Mouse (Mus musculus): ENCODE data around the gene Manf. TPM values are rescaled to one million over a fixed set of nuclear protein-coding genes. Genes with fewer than 3 reads are reported as not detected.

The Manf gene
- total and polyA plus RNA-seq, 2 experiments from 2014 or later: 49.5 to 135 TPM

DNA sequence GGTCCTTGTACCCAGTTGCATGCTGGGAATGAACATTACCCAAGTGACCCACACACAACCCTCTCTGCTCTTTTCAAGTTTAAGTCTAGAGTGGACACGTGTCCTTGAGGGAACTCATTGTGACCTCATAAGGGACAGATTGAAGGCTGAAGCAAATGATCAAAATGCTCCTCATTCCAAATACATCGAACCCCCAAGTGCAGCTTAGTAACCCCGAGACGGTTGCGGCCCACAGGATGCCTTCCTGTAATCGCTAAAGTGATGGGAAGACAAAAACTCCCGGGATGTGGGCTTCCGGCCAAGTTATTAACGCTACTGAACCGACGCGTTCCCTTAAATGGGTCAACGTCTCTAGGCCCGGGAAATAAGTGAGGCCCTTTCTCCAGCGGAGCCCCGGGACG is 438 bp downstream of the Manf start:
- H3K4me2 ChIP-seq (ENCODE audit: low read depth): peak overlapping the region; percentile 68
- ATAC-seq: no peak
- peak overlapping the region; percentile 87 for H3K4me3 ChIP-seq (ENCODE audit: low read depth, low read length)
- H3K9ac ChIP-seq: peak overlapping the region; percentile 87
- H3K4me1 ChIP-seq (ENCODE audit: insufficient read depth): peaks cover 7% of the 10 kb centered on the region; the same call in 1 of the 2 replicates
- no peak for TF ChIP-seq CTCF (IDR thresholded peaks at IDR 0.05; ENCODE audit: low read depth)
- DNase-seq: no peak
- no peaks in the 10 kb centered on the region for H3K9me3 ChIP-seq (ENCODE audit: low read length)
- H3K36me3 ChIP-seq (ENCODE audit: insufficient read depth): peaks cover 37% of the 10 kb centered on the region
- peak overlapping the region; percentile 81 for H3K27ac ChIP-seq (ENCODE audit: low read depth, low read length)
- no peaks in the 10 kb centered on the region for H3K27me3 ChIP-seq (ENCODE audit: insufficient read depth, low read length)
- under 1% methylated on average over 17 of the region's 17 CpGs for WGBS

DNA sequence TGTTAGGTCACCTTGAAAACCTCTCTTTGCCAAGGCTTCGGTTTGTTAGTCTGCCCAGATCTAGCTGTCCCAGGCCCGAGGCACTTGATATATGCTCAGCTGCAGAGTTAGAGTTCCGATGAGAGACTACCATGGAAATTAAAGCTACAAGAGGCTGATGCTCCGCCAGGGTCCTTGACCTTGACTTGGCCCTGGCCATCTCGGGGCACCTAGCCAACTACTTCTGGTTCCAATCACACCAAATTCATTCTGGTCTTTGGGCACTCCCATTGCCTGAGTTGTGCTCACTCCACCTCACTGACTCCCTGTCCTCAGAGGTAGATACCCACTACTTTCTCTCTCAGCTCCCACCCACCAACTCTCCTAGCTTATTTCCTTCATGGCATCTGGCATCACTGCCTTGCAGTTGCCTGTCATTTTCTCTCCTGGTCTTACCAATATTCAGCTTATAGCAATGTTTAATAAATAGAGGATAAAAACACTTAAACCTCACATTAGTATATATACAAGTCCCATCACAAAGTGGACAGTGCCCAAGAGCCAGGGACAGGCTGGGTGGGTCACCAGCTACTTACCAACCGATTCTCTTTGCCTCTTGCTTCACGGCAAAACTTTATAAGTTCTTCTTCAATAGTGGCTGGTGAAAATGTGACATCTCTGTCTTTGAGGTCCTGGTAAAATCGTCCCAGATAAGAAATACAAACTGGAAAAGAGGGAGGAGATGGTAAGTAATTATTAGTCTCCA is 1.1 kb downstream of the Manf start:
- Histone ChIP-seq H3K4me1 (ENCODE audit: insufficient read depth) (peaks cover 8% of the 10 kb centered on the region; the same call in 1 of the 2 replicates), H3K4me2 (ENCODE audit: low read depth) (peak overlapping the region; percentile 68), H3K9ac (peak overlapping the region; percentile 87), H3K4me3 (ENCODE audit: low read depth, low read length) (peak overlapping the region; percentile 87), H3K9me3 (ENCODE audit: low read length) (no peaks in the 10 kb centered on the region), H3K27ac (ENCODE audit: low read depth, low read length) (no peak overlapping the region), H3K36me3 (ENCODE audit: insufficient read depth) (peaks cover 32% of the 10 kb centered on the region), H3K27me3 (ENCODE audit: insufficient read depth, low read length) (no peaks in the 10 kb centered on the region)
- TF ChIP-seq CTCF (IDR thresholded peaks at IDR 0.05; ENCODE audit: low read depth): no peak
- DNase-seq (no peak), ATAC-seq (no peak)
- WGBS: 65% methylated on average over 8 of the region's 8 CpGs

DNA sequence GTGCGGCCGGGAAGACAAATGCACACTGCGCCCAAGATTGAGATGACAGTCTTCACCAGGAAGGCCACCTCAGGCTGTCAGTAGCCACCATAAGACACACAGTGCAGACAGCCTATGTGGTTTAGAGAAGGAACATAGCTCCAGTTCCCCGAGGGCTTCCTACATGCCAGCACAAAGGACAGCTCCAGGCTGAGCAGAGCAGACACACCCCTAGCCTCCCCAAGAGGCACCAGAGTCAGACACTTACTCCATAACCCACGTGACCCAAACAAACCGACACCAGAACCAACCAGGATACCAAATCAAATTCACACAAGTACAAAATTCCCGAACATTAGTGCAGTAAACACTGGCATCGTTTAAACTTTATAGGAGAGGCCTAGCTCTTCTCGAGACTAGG is 2.5 kb downstream of the Manf start:
- no peak overlapping the region for H3K4me3 ChIP-seq (ENCODE audit: low read depth, low read length)
- no peak overlapping the region for H3K9ac ChIP-seq
- H3K4me2 ChIP-seq (ENCODE audit: low read depth): no peak overlapping the region
- 87% methylated on average over 9 of the region's 9 CpGs for WGBS
- H3K27me3 ChIP-seq (ENCODE audit: insufficient read depth, low read length): no peaks in the 10 kb centered on the region
- H3K27ac ChIP-seq (ENCODE audit: low read depth, low read length): no peak overlapping the region
- peaks cover 24% of the 10 kb centered on the region for H3K36me3 ChIP-seq (ENCODE audit: insufficient read depth)
- no peak for TF ChIP-seq CTCF (IDR thresholded peaks at IDR 0.05; ENCODE audit: low read depth)
- ATAC-seq (no peak), DNase-seq (no peak)
- H3K4me1 ChIP-seq (ENCODE audit: insufficient read depth): peaks cover 20% of the 10 kb centered on the region
- no peaks in the 10 kb centered on the region for H3K9me3 ChIP-seq (ENCODE audit: low read length)

DNA sequence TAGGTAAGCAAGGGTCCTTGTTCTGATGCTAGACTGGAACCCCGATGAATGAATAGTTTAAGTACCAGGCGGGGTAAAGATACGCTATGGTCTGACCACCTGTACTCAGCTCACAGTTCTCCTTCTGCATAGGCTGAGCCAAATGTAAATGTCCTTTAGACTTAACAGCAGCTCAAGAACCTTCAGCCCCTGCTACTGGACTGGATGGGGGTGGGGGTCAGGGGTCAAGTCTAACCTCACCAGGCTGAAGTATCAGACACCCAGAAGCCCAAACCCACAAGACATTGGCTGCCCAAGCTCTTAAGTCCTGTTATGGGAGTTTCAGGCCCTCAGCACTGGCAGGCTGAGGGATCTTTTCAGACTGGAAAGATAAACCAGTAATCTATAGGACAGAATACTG is 3.4 kb downstream of the Manf start:
- H3K4me1 ChIP-seq (ENCODE audit: insufficient read depth): peaks cover 28% of the 10 kb centered on the region
- 94% methylated on average over 3 of the region's 3 CpGs for WGBS
- no peak for DNase-seq

DNA sequence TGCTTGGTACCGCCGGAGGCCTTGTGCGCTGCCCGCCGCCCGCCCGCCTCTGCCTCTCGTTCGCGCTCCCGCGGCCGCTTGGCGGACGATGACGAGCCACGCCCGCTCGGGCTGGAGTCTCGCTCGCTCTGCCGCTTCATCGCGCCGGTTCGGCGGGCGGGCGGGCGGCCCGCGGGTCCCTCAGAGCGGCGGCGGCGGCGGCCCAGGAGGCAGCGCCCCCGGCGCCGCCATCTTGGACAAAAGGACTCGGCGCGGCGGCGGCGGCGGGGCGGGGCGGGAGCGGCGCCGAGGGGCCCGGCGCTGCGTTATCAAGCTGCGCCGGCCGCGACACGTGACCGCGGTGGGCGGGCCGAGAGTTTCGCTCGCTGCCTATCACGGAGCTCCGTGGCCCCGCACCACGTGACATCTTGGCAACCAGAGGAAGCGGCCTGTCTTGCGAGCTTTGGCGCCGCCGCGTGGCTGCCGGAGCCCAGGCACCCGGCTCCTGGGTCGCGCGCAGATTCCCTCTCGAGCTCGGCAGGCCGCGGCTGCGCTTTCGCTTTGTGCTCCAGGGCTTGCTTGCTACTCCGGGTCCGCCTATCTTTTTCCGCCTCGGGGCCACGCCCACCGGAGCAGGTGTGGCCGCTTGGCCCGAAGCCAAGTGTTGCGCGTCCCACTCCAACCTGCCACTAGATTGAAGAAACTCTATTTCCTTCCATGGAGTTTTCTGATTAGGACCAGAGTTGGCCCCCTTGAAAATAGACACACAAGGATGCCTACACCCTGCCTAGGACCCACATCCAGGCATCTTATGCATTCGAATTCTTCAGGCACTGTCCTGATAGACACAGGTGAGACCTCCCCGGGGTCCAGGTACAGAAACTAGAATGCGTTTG is 4.7 kb downstream of the Manf start, which contains the start of gene Rbm15b:
Gene Rbm15b, minus strand, starts transcription at position 601 of the 875 bp plus-strand sequence.
- no peaks in the 10 kb centered on the region for H3K9me3 ChIP-seq (ENCODE audit: low read length)
- peaks cover 34% of the 10 kb centered on the region for H3K4me1 ChIP-seq (ENCODE audit: insufficient read depth)
- H3K9ac ChIP-seq: peak within 1 kb of the TSS; percentile 92
- peaks cover 43% of the 10 kb centered on the region for H3K36me3 ChIP-seq (ENCODE audit: insufficient read depth)
- WGBS: 4% methylated on average over 84 of the region's 101 CpGs
- no peaks in the 10 kb centered on the region for H3K27me3 ChIP-seq (ENCODE audit: insufficient read depth, low read length)
- H3K4me2 ChIP-seq (ENCODE audit: low read depth): peak within 1 kb of the TSS; percentile 93
- DNase-seq: peak; percentile 100
- ATAC-seq: peak; percentile 78
- peak; percentile 89 for TF ChIP-seq CTCF (IDR thresholded peaks at IDR 0.05; ENCODE audit: low read depth)
- H3K27ac ChIP-seq (ENCODE audit: low read depth, low read length): peak within 1 kb of the TSS; percentile 95
- peak within 1 kb of the TSS; percentile 85 for H3K4me3 ChIP-seq (ENCODE audit: low read depth, low read length)

More for the DNA sequence above, 3.4 kb downstream of the Manf start:
- no peaks in the 10 kb centered on the region for H3K9me3 ChIP-seq (ENCODE audit: low read length)
- peaks cover 30% of the 10 kb centered on the region for H3K36me3 ChIP-seq (ENCODE audit: insufficient read depth)
- ATAC-seq: no peak
- TF ChIP-seq CTCF (IDR thresholded peaks at IDR 0.05; ENCODE audit: low read depth): no peak
- H3K9ac ChIP-seq: no peak overlapping the region
- H3K4me3 ChIP-seq (ENCODE audit: low read depth, low read length): no peak overlapping the region
- H3K4me2 ChIP-seq (ENCODE audit: low read depth): no peak overlapping the region
- H3K27me3 ChIP-seq (ENCODE audit: insufficient read depth, low read length): no peaks in the 10 kb centered on the region
- no peak overlapping the region for H3K27ac ChIP-seq (ENCODE audit: low read depth, low read length)

DNA sequence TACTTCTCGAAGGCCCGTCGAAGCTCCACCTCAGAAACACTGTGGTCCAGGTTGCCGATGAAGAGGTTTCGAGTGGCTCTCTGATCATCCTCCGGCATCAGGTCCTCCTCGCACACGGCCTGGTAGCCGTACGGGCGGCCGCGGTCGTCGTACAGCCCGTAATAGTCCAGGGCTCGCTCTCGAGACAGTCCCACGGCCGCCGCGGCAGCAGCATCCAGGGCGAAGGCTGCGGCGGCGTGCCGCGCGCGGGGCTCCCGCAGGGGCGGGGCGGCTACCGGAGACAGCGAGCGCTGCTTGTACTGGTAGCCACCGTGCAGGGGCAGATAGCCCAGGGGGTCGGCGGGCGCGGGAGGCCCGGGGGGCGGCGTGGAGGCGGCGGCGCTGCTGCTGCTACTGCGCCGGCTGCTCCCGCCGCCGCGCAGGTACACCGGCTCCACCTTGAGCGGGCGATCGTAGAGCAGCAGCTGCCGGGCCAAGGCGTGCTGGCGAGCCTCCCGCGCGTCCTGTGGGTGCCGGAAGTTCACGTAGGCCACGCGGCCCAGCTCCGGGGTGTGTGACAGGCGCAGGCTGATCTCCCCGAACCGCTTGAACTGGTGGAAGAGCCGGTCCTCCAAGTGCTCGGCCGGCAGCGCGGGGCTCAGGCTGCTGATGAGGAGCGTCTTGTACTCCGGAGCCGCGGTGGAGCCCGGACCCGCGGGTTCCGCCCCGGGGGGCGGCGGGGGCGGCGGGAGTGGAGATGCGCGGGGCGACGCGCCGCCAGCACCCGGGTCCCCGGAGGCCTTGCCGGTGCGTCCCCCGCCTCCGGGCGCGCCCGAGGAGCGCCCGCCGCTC is 5.7 kb downstream of the Manf start:
- DNase-seq: peak; percentile 54
- Histone ChIP-seq H3K27ac (ENCODE audit: low read depth, low read length) (peak overlapping the region; percentile 95), H3K9ac (peak overlapping the region; percentile 92), H3K36me3 (ENCODE audit: insufficient read depth) (peaks cover 52% of the 10 kb centered on the region), H3K4me1 (ENCODE audit: insufficient read depth) (peaks cover 34% of the 10 kb centered on the region), H3K4me2 (ENCODE audit: low read depth) (peak overlapping the region; percentile 93), H3K4me3 (ENCODE audit: low read depth, low read length) (peak overlapping the region; percentile 85), H3K27me3 (ENCODE audit: insufficient read depth, low read length) (no peaks in the 10 kb centered on the region), H3K9me3 (ENCODE audit: low read length) (no peaks in the 10 kb centered on the region)
- WGBS: 2% methylated on average over 95 of the region's 107 CpGs
- ATAC-seq: peak; percentile 5; the same call in 1 of the 2 replicates
- no peak for TF ChIP-seq CTCF (IDR thresholded peaks at IDR 0.05; ENCODE audit: low read depth)
